Mouse (Mus musculus) E14TG2a.4 (cell line): ENCODE results near the gene Ilf2.

ENCODE experiments used
- H3K27me3 ChIP-seq: 2 replicates; pipeline ENCODE4 v1.6.1; 2014; ENCODE audit warnings: low read length, control low read depth; ENCODE audit not compliant: insufficient read depth
- H3K36me3 ChIP-seq: 2 replicates; pipeline ENCODE4 v1.6.1; 2014; ENCODE audit warnings: low read length, control low read depth; ENCODE audit not compliant: insufficient read depth
- H3K4me1 ChIP-seq: replicated peaks from 2 replicates; pipeline ENCODE4 v1.6.1; 2014; ENCODE audit warnings: low read depth, low read length, control low read depth
- H3K4me3 ChIP-seq: replicated peaks from 2 replicates; pipeline ENCODE4 v1.5.1; 2014; ENCODE audit warnings: mild to moderate bottlenecking, low read length
- H3K9me3 ChIP-seq: 2 replicates; pipeline ENCODE4 v1.6.1; 2014; ENCODE audit warnings: low read length, control low read depth
- CTCF ChIP-seq: conservative IDR thresholded peaks from 2 replicates; pipeline ENCODE4 v1.5.1; 2014; ENCODE audit warnings: low read length
- NANOG ChIP-seq: IDR thresholded peaks from 2 replicates; pipeline ENCODE4 v1.6.1; 2014; ENCODE audit warnings: borderline replicate concordance, low read length, mixed read lengths
- POU5F1 ChIP-seq: IDR thresholded peaks from 2 replicates; pipeline ENCODE4 v1.6.1; 2014; ENCODE audit warnings: low read length, borderline replicate concordance

Gene Ilf2

DNA sequence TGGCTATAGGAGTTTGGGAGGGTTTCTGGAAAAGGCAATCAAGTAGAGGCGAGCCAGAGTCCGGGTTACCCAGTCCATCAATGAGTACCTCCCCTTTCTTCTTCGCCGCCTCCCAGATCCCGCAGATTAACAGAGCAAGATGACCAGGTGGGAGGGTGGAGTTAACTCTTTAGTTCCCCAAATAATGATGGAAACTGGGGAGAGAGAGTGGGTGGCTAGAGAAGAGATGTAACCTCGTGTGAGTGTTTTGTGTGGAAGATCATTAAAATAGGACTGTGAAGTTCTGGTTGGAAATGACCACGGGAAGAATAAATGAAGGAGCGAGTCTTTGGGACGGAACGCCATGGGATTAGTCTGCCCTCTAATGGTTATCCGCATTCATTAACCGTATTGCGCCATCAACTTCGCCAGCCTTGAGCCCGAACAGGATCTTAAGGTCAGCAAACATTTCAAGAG, 9.6 kb upstream of the Ilf2 start:
- no peaks in the 10 kb centered on the region for H3K9me3 ChIP-seq
- peaks cover 57% of the 10 kb centered on the region for H3K27me3 ChIP-seq
- TF ChIP-seq CTCF = peak; percentile 60
- TF ChIP-seq NANOG = no peak
- TF ChIP-seq POU5F1 = no peak
- peak overlapping the region; percentile 85 for H3K4me3 ChIP-seq
- no peaks in the 10 kb centered on the region for H3K36me3 ChIP-seq
- peaks cover 21% of the 10 kb centered on the region for H3K4me1 ChIP-seq

DNA sequence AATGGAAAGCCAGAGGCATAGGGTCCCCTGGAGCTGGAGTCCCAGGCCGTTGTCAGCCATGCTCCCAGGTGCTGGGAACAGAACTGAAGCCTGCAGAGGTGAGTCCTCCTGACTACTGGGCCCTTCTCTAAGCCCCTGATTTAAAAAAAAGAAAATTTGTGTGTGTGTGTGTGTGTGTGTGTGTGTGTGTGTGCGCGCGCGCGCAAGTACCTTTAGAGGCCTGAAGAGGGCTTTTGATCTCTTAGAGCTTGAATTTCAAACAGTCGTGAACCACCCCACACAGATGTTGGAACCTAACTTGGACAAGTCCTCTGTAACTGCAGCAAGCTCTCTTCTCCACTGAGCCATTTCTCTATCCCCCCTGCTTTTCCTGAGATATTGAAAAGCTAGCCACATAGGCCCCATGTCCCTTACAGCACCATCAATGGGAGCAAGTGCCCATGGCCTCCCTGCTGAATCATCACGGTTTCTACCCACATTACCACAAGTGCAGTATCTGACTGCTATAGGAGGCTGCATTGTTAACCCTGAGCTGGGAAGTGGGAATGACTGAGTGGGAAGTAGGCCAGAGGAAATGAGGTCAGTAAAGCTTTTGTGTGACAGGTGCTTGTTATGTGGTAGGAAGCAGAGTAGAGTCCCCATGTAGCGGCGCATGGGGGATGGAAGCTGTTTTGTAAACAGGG, 8.2 kb upstream of the Ilf2 start:
- TF ChIP-seq CTCF (0 out of 2 replicates have a peak, but pooled peaks have one; percentile 15), NANOG (no peak)

DNA sequence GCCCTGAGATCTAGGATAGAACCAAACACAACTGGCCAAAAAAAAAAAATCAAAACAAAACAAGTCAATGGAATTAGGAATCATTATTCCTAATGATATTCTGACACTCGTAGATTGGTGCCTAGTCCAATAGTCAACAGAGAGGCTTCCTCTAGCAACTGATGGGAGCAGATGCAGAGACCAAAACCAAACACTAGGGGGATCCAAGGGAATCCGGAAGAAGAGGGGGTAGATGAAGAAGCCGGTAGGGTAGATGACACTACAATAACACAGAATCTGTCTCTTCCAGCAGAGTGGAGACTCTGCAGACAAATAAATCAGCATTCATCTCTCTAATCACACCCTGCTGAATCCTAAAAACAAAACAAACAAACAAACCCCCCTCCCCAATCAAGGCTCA, 3.7 kb upstream of the Ilf2 start:
- H3K4me1 ChIP-seq = peaks cover 17% of the 10 kb centered on the region
- H3K4me3 ChIP-seq = no peak overlapping the region
- H3K27me3 ChIP-seq = peaks cover 4% of the 10 kb centered on the region
- no peaks in the 10 kb centered on the region for H3K9me3 ChIP-seq
- peaks cover 2% of the 10 kb centered on the region for H3K36me3 ChIP-seq
- no peak for TF ChIP-seq NANOG
- TF ChIP-seq CTCF = peak; percentile 84
- TF ChIP-seq POU5F1 = no peak

More for the DNA sequence above, 8.2 kb upstream of the Ilf2 start:
- Histone ChIP-seq H3K27me3 (peaks cover 43% of the 10 kb centered on the region), H3K4me3 (no peak overlapping the region), H3K9me3 (no peaks in the 10 kb centered on the region), H3K36me3 (no peaks in the 10 kb centered on the region), H3K4me1 (peaks cover 22% of the 10 kb centered on the region)

DNA sequence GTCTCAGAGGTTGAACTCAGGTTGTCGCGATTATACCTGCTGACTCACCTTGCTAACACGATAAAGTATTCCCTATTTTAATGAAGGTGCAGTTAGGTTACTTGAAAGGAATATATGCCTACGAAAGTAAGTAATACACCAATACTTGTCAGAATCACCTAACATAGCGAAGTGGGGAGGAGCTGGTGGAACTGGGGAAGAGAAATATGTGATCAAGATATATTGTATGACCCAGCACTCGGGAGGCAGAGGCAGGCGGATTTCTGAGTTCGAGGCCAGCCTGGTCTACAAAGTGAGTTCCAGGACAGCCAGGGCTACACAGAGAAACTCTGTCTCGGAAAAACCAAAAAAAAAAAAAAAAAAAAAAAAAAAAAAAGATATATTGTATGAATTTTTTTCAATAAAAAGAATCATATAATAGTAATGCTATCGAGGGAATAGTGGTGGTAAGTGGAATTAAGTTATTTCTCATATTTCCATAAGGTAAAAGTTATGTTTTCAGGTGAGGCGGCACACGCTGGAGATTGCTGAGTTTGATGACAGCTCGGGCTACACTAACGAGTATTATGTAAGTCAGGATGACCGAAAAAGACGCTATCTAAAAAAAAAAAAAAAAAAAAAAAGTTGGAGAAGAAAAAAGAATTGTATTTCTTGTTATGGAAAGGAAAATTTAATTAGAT, 635 bp upstream of the Ilf2 start:
- Histone ChIP-seq H3K36me3 (peaks cover 33% of the 10 kb centered on the region), H3K4me3 (peak overlapping the region; percentile 66), H3K27me3 (no peaks in the 10 kb centered on the region), H3K9me3 (no peaks in the 10 kb centered on the region), H3K4me1 (peaks cover 29% of the 10 kb centered on the region)
- TF ChIP-seq CTCF (no peak), POU5F1 (no peak), NANOG (no peak)

DNA sequence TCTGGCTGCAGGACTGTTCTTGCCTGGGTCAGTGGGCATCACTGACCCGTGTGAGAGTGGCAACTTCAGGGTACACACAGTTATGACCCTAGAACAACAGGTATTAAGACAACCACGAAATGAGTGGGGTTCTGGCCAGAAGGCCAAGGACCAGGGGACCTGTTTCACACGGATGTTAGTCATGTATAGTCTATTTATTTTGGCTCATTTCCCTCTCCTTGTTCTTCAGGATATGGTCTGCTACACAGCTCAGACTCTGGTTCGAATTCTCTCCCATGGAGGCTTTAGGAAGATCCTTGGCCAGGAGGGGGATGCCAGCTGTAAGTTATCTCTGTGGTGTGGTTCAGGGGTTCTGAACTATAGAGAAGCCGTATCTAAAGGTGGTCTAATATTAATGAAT, 11.1 kb downstream of the Ilf2 start:
- no peak overlapping the region for H3K4me3 ChIP-seq
- no peaks in the 10 kb centered on the region for H3K9me3 ChIP-seq
- TF ChIP-seq CTCF (no peak), POU5F1 (no peak), NANOG (no peak)
- peaks cover 20% of the 10 kb centered on the region for H3K4me1 ChIP-seq
- peaks cover 80% of the 10 kb centered on the region for H3K36me3 ChIP-seq
- H3K27me3 ChIP-seq = no peaks in the 10 kb centered on the region

DNA sequence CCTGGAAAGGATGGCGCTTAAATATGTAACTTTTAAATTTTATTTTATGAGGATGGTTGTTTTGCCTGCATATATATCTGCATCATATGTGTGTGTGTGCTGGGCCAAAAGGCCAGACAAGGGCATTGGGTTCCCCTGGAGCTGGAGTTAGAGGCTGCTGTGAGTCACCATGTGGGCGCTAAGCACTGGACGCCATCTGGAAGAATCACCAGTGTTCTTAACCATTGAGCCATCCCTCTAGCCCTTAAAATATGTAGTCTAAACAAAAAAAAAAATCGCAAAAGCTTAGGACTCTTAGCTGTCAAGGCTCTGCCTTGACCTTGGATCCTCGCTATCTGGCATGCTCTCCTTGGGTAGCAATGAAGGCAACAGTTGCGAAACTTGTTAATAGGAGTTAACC, 12.7 kb downstream of the Ilf2 start:
- no peaks in the 10 kb centered on the region for H3K27me3 ChIP-seq
- no peak overlapping the region for H3K4me3 ChIP-seq
- H3K9me3 ChIP-seq = no peaks in the 10 kb centered on the region
- TF ChIP-seq POU5F1 (no peak), NANOG (no peak), CTCF (no peak)
- H3K36me3 ChIP-seq = peaks cover 64% of the 10 kb centered on the region
- peaks cover 20% of the 10 kb centered on the region for H3K4me1 ChIP-seq

DNA sequence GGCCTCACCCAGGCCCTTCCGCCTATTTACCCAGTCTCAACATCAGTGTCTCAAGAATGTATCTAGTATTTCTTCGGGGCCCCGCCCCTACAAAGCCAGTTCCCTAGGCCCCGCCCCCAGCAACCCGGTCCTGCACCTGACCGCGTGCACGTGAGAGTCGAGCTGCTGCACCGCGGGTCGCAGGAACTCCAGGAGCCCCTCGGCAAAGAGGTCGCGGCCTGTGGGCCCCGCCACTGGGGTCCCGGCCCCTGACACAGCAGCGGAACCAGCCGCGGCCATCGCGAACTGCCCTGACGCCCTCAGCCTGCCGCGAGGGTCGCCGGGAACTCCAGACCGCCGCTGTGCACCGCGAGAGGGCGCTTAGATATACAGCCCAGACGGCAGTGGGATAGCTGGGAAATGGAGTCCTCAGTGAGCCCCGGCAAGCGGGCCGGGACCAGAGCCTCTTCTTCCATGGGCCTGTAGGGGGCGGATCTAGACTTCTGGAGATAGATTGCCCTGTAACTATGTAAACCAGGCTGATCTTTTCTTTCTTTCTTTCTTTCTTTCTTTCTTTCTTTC, 14.8 kb downstream of the Ilf2 start, which contains the start of gene Snapin:
Snapin (minus strand) TSS at position 338 of the 561 bp plus-strand sequence.
- Histone ChIP-seq H3K4me3 (peak within 1 kb of the TSS; percentile 91), H3K27me3 (no peaks in the 10 kb centered on the region), H3K9me3 (no peaks in the 10 kb centered on the region), H3K4me1 (peaks cover 29% of the 10 kb centered on the region), H3K36me3 (peaks cover 58% of the 10 kb centered on the region)
- TF ChIP-seq POU5F1 (no peak), CTCF (peak; percentile 32)

DNA sequence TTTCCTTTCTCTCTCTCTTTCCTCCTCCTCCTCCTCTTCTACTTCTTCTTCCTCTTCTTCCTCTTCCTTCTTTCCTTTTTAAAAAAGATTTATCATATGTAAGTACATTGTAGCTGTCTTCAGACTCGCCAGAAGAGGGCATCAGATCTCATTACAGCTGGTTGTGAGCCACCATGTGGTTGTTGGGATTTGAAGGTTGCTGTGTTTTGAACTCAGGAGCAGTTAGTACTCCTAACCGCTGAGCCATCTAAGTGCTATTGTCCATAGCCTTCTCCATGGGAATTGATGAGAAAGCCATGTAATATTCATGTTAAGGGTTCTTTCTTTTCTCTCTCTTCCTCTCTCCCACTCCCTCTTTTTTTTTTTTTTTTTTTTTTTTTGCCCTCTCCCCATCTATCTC, 15.4 kb downstream of the Ilf2 start:
- Histone ChIP-seq H3K27me3 (no peaks in the 10 kb centered on the region), H3K4me3 (no peak overlapping the region), H3K36me3 (peaks cover 58% of the 10 kb centered on the region), H3K9me3 (no peaks in the 10 kb centered on the region), H3K4me1 (peaks cover 29% of the 10 kb centered on the region)
- no peak for TF ChIP-seq NANOG
- no peak for TF ChIP-seq POU5F1
- peak; percentile 1; the same call in 1 of the 2 replicates for TF ChIP-seq CTCF
